Mouse (Mus musculus) forebrain, embryonic 13.5 days (tissue): ENCODE data around the gene Galntl5. TPM values are rescaled to one million over a fixed set of nuclear protein-coding genes. Genes with fewer than 3 reads are reported as not detected.

Experiments
- ATAC-seq: fragments of 200-750 bp; cut with Nextera tagmentation; 2 replicates; pipeline ENCODE4 v1.8.0; 2017
- H3K27ac ChIP-seq: fragments of 300-500 bp; sonication (generic); 2 replicates; pipeline ENCODE4 v1.5.1; 2015; ENCODE audit warnings: inconsistent platforms, mild to moderate bottlenecking, moderate library complexity
- H3K27me3 ChIP-seq: fragments of 300-500 bp; sonication (generic); 2 replicates; pipeline ENCODE4 v1.6.1; 2015; ENCODE audit warnings: mild to moderate bottlenecking, inconsistent platforms
- H3K36me3 ChIP-seq: fragments of 300-500 bp; sonication (generic); 2 replicates; pipeline ENCODE4 v1.6.1; 2015; ENCODE audit warnings: mild to moderate bottlenecking, inconsistent platforms; ENCODE audit not compliant: poor library complexity, severe bottlenecking
- H3K4me1 ChIP-seq: fragments of 300-500 bp; sonication (generic); 2 replicates; pipeline ENCODE4 v1.6.1; 2015; ENCODE audit warnings: inconsistent platforms
- H3K4me2 ChIP-seq: fragments of 300-500 bp; sonication (generic); 2 replicates; pipeline ENCODE4 v1.6.1; 2015; ENCODE audit warnings: inconsistent platforms, mild to moderate bottlenecking, moderate library complexity
- H3K4me3 ChIP-seq: fragments of 300-500 bp; sonication (generic); 2 replicates; pipeline ENCODE4 v1.5.1; 2015; ENCODE audit warnings: mild to moderate bottlenecking, inconsistent platforms
- H3K9ac ChIP-seq: fragments of 300-500 bp; sonication (generic); 2 replicates; pipeline ENCODE4 v1.6.1; 2015; ENCODE audit warnings: mild to moderate bottlenecking, inconsistent platforms
- H3K9me3 ChIP-seq: fragments of 300-500 bp; sonication (generic); replicated peaks from 2 replicates; pipeline ENCODE4 v1.6.1; 2016; ENCODE audit warnings: inconsistent platforms
- WGBS: fragments of 180-500 bp; shearing (Covaris S2); methylation state at CpG from one replicate; pipeline ENCODE4 v1.1.7; 2015; 5-methylcytosine and 5-hydroxymethylcytosine counted together
- microRNA-seq: library from miRNA; unstranded; fragments of <30 nt; microRNA quantifications from one replicate; pipeline ENCODE4, GENCODE M21; 2016
- polyA plus RNA-seq: library from polyadenylated mRNA; unstranded; fragments of >200 nt; fragmentation: Nextera tagmentation; extraction: Ambion mirVana; gene quantifications from 2 replicates; pipeline ENCODE4 v1.2.1, GENCODE M21; 2015

Gene Galntl5
- polyA plus RNA-seq, 1 experiment from 2014 or later = not detected

GRCm38 (mm10) chr5:25256686-25257085 lies 75.4 kb downstream of the Galntl5 start:
- no peaks in the 10 kb centered on the region for H3K4me1 ChIP-seq
- ATAC-seq = no peak
- H3K9ac ChIP-seq = no peak overlapping the region
- H3K4me2 ChIP-seq = no peak overlapping the region
- no peaks in the 10 kb centered on the region for H3K27me3 ChIP-seq
- H3K9me3 ChIP-seq = no peaks in the 10 kb centered on the region
- H3K27ac ChIP-seq = no peak overlapping the region
- H3K4me3 ChIP-seq = no peak overlapping the region
- peaks cover 87% of the 10 kb centered on the region for H3K36me3 ChIP-seq
- 76% methylated on average over 2 of the region's 2 CpGs for WGBS

GRCm38 (mm10) chr5:25261452-25261851 lies 80.2 kb downstream of the Galntl5 start:
- WGBS = 91% methylated on average over 6 of the region's 6 CpGs

GRCm38 (mm10) chr5:25262266-25262665 lies 81.0 kb downstream of the Galntl5 start:
- Histone ChIP-seq H3K4me1 (no peaks in the 10 kb centered on the region), H3K36me3 (peaks cover 84% of the 10 kb centered on the region), H3K4me2 (no peak overlapping the region), H3K27me3 (no peaks in the 10 kb centered on the region), H3K4me3 (no peak overlapping the region), H3K9me3 (no peaks in the 10 kb centered on the region), H3K27ac (no peak overlapping the region), H3K9ac (no peak overlapping the region)
- 90% methylated on average over 7 of the region's 7 CpGs for WGBS
- ATAC-seq = no peak

More at GRCm38 (mm10) chr5:25261452-25261851, 80.2 kb downstream of the Galntl5 start:
- H3K4me2 ChIP-seq = no peak overlapping the region
- H3K36me3 ChIP-seq = peaks cover 85% of the 10 kb centered on the region
- no peak overlapping the region for H3K4me3 ChIP-seq
- H3K9me3 ChIP-seq = no peaks in the 10 kb centered on the region
- H3K9ac ChIP-seq = no peak overlapping the region
- H3K27ac ChIP-seq = no peak overlapping the region
- H3K4me1 ChIP-seq = no peaks in the 10 kb centered on the region
- no peak for ATAC-seq
- no peaks in the 10 kb centered on the region for H3K27me3 ChIP-seq

- WGBS = 93% methylated on average over 4 of the region's 4 CpGs
- H3K27me3 ChIP-seq = no peaks in the 10 kb centered on the region
- H3K4me1 ChIP-seq = no peaks in the 10 kb centered on the region
- H3K27ac ChIP-seq = no peak overlapping the region
- H3K9ac ChIP-seq = no peak overlapping the region
- peaks cover 73% of the 10 kb centered on the region for H3K36me3 ChIP-seq
- no peak overlapping the region for H3K4me3 ChIP-seq
- no peak for ATAC-seq
- no peaks in the 10 kb centered on the region for H3K9me3 ChIP-seq
- H3K4me2 ChIP-seq = no peak overlapping the region
Observed at GRCm38 (mm10) chr5:25268258-25268888, 87.1 kb downstream of the Galntl5 start.

Small RNAs within 50 kb of the gene (microRNA-seq; reads per million reads assigned to microRNA genes)
- gene Gm26051 = not detected

Other genes with a start within 250 kb of the Galntl5 start
- 63.1 and 66.3 TPM in 2 replicates for gene Prkag2, start 80.8 kb upstream of the Galntl5 start, polyA plus RNA-seq
- 33.6 and 35.9 TPM in 2 replicates for gene Galnt11, start 40.4 kb downstream of the Galntl5 start, polyA plus RNA-seq
- gene E130116L18Rik, start 41.7 kb downstream of the Galntl5 start, polyA plus RNA-seq = not detected in 2 replicates